Mouse (Mus musculus) limb, embryonic 14.5 days (tissue): ENCODE measurements around the gene Ifitm7. TPM values are rescaled to one million over a fixed set of nuclear protein-coding genes. Genes with fewer than 3 reads are reported as not detected.

ENCODE experiments used
- ATAC-seq: fragments of 200-750 bp; cut with Nextera tagmentation; 2 replicates; pipeline ENCODE4 v1.8.0; 2017; ENCODE audit warnings: low read depth, moderate number of reproducible peaks, moderate TSS enrichment; ENCODE audit not compliant: low FRiP score
- DNase-seq: peaks from one replicate; pipeline ENCODE4 v3.0.0-alpha.2; 2015; ENCODE audit warnings: low spot score
- H3K27ac ChIP-seq: fragments of 300-500 bp; sonication (generic); replicated peaks from 2 replicates; pipeline ENCODE4 v1.5.1; 2014; ENCODE audit warnings: low read depth, mild to moderate bottlenecking, low read length, moderate library complexity, mixed read lengths
- H3K27me3 ChIP-seq: fragments of 300-500 bp; sonication (generic); 2 replicates; pipeline ENCODE4 v1.6.1; 2014; ENCODE audit warnings: low read length, mixed read lengths; ENCODE audit not compliant: control insufficient read depth, insufficient read depth
- H3K36me3 ChIP-seq: fragments of 300-500 bp; sonication (generic); 2 replicates; pipeline ENCODE4 v1.6.1; 2014; ENCODE audit warnings: mild to moderate bottlenecking, low read length, moderate library complexity, mixed read lengths; ENCODE audit not compliant: control insufficient read depth, insufficient read depth
- H3K4me1 ChIP-seq: fragments of 300-500 bp; sonication (generic); 2 replicates; pipeline ENCODE4 v1.6.1; 2014; ENCODE audit warnings: antibody characterized with exemption, low read length, mixed read lengths; ENCODE audit not compliant: control insufficient read depth, insufficient read depth
- H3K4me2 ChIP-seq: fragments of 300-500 bp; sonication (generic); replicated peaks from 2 replicates; pipeline ENCODE4 v1.6.1; 2014; ENCODE audit warnings: low read depth, mild to moderate bottlenecking, low read length, moderate library complexity; ENCODE audit not compliant: severe bottlenecking
- H3K4me3 ChIP-seq: fragments of 300-500 bp; sonication (generic); replicated peaks from 2 replicates; pipeline ENCODE4 v1.5.1; 2014; ENCODE audit warnings: low read length
- H3K9ac ChIP-seq: fragments of 300-500 bp; sonication (generic); 2 replicates; pipeline ENCODE4 v1.6.1; 2014; ENCODE audit warnings: mild to moderate bottlenecking, low read depth, low read length, moderate library complexity; ENCODE audit not compliant: severe bottlenecking
- H3K9me3 ChIP-seq: fragments of 300-500 bp; sonication (generic); 2 replicates; pipeline ENCODE4 v1.6.1; 2016; ENCODE audit warnings: low read length; ENCODE audit not compliant: control insufficient read depth
- POLR2A ChIP-seq: fragments of 200-500 bp; IDR thresholded peaks from 2 replicates; pipeline ENCODE4 v1.8.0; 2012; ENCODE audit warnings: inconsistent platforms, mild to moderate bottlenecking, moderate library complexity, borderline replicate concordance; ENCODE audit not compliant: insufficient read depth, insufficient read length; ENCODE audit errors: extremely low read depth
- whole genome bisulfite sequencing: fragments of 180-500 bp; shearing (Covaris S2); extraction: QIAGEN DNeasy Blood & Tissue Kit; methylation state at CpG from one replicate; pipeline ENCODE4 v1.1.7; 2014; 5-methylcytosine and 5-hydroxymethylcytosine counted together
- polyA plus RNA-seq, 2 experiments: library from polyadenylated mRNA; depleted of rRNA in 1 of 2; stranded (reverse) in 1 of 2; unstranded in 1 of 2; fragments of >200 nt; fragmentation: Nextera tagmentation in 1 of 2; extraction: Ambion mirVana in 1 of 2; gene quantifications; 2 replicates each; pipeline versions ENCODE4 v1.2.1 to v1.2.3; 2012 to 2014

Gene Ifitm7
- polyA plus RNA-seq, 2 experiments, result 0.13 TPM; not detected in 1

DNA sequence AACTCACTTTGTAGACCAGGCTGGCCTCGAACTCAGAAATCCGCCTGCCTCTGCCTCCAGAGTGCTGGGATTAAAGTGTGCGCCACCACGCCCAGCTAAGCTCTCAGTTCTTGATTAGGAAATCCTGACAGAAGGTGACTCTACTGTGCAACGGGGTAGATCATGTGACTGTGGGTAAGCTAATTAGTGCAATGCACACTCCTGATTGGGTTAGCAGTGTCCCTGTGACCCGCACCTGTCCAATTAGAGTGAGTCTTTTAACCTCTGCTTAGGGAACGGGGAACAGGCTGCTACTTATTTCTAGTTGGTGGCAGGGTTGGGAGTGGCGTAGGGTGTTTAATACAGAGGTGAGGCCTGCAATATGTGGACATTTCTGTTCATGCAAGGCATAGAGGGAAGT lies 14.6 kb downstream of the Ifitm7 start:
- WGBS, result 95% methylated on average over 8 of the region's 8 CpGs
- Histone ChIP-seq H3K36me3 (no peaks in the 10 kb centered on the region), H3K4me2 (no peak overlapping the region), H3K4me1 (no peaks in the 10 kb centered on the region), H3K27ac (no peak overlapping the region), H3K9ac (no peak overlapping the region), H3K4me3 (no peak overlapping the region), H3K27me3 (no peaks in the 10 kb centered on the region), H3K9me3 (no peaks in the 10 kb centered on the region)
- TF ChIP-seq POLR2A, result no peak
- DNase-seq, result no peak
- no peak for ATAC-seq

DNA sequence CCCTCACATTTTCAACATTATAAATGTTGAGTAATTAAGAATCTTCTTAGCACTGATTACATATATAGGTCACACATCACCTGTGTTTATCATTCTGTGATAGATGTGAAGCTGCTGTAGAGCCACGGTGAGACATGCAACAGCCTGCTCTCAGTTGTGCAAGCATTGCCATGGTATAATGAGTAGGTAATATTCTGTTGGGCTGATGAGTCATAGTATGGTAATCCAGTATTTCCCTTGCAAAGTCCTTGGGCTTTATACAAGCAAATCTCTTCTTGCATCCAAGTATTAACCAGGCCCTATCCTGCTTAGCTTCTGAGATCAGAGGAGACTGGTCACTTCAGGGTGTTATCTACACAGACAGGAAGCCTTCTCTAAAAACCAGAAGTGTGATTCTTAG lies 17.6 kb downstream of the Ifitm7 start:
- Histone ChIP-seq H3K4me3 (no peak overlapping the region), H3K9ac (no peak overlapping the region), H3K27ac (no peak overlapping the region), H3K4me1 (no peaks in the 10 kb centered on the region), H3K9me3 (no peaks in the 10 kb centered on the region), H3K36me3 (no peaks in the 10 kb centered on the region), H3K27me3 (no peaks in the 10 kb centered on the region), H3K4me2 (no peak overlapping the region)
- 82% methylated on average over 1 of the region's 1 CpGs for WGBS
- ATAC-seq (no peak), DNase-seq (no peak)
- no peak for TF ChIP-seq POLR2A

GRCm38 (mm10) chr16:13962053-13962452 lies 24.6 kb downstream of the Ifitm7 start:
- no peak for DNase-seq
- Histone ChIP-seq H3K27ac (no peak overlapping the region), H3K9me3 (no peaks in the 10 kb centered on the region), H3K4me3 (no peak overlapping the region), H3K4me1 (no peaks in the 10 kb centered on the region), H3K9ac (no peak overlapping the region), H3K27me3 (no peaks in the 10 kb centered on the region), H3K36me3 (no peaks in the 10 kb centered on the region), H3K4me2 (no peak overlapping the region)
- TF ChIP-seq POLR2A, result no peak
- ATAC-seq, result no peak
- 29% methylated on average over 1 of the region's 1 CpGs for WGBS

- H3K9me3 ChIP-seq, result no peaks in the 10 kb centered on the region
- no peak for TF ChIP-seq POLR2A
- H3K4me2 ChIP-seq, result no peak overlapping the region
- H3K27me3 ChIP-seq, result no peaks in the 10 kb centered on the region
- no peak overlapping the region for H3K9ac ChIP-seq
- no peak overlapping the region for H3K27ac ChIP-seq
- no peaks in the 10 kb centered on the region for H3K36me3 ChIP-seq
- no peak for DNase-seq
- WGBS, result 77% methylated on average over 3 of the region's 3 CpGs
- no peak overlapping the region for H3K4me3 ChIP-seq
- no peak for ATAC-seq
- H3K4me1 ChIP-seq, result no peaks in the 10 kb centered on the region
Measured at GRCm38 (mm10) chr16:13951245-13951644, 35.4 kb downstream of the Ifitm7 start.

DNA sequence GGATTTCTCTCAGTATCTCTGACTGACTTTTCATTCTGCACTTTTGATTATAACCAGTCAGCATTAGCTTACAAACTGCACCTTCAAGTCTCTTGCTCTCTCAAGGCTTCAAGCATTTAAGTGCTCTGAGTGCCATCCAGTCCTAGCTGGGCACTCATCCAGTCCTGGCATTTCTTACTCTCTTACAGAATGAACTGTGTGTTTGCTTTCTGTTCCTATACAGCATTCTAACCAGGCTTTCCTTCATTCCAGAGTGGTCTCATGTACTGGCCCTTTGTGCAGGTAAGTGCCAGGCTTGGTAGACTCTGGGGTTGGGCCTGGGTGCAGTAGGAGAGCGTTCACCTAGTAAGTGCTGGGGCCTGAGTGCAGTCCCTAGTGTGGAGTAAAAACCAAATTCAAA lies 40.4 kb downstream of the Ifitm7 start:
- no peak overlapping the region for H3K9ac ChIP-seq
- H3K36me3 ChIP-seq, result no peaks in the 10 kb centered on the region
- DNase-seq (no peak), ATAC-seq (no peak)
- H3K4me2 ChIP-seq, result no peak overlapping the region
- H3K4me1 ChIP-seq, result no peaks in the 10 kb centered on the region
- H3K27ac ChIP-seq, result no peak overlapping the region
- no peaks in the 10 kb centered on the region for H3K27me3 ChIP-seq
- WGBS, result 82% methylated on average over 1 of the region's 1 CpGs
- H3K4me3 ChIP-seq, result no peak overlapping the region
- no peaks in the 10 kb centered on the region for H3K9me3 ChIP-seq
- TF ChIP-seq POLR2A, result no peak

- no peak overlapping the region for H3K4me3 ChIP-seq
- 70% methylated on average over 4 of the region's 4 CpGs for WGBS
- H3K4me1 ChIP-seq, result no peaks in the 10 kb centered on the region
- 0 out of 2 replicates have a peak, but pooled peaks cover 2% of the 10 kb centered on the region for H3K27me3 ChIP-seq
- ATAC-seq, result no peak
- H3K9me3 ChIP-seq, result no peaks in the 10 kb centered on the region
- no peak for DNase-seq
- no peak overlapping the region for H3K4me2 ChIP-seq
- H3K9ac ChIP-seq, result no peak overlapping the region
- H3K27ac ChIP-seq, result no peak overlapping the region
- no peak for TF ChIP-seq POLR2A
- H3K36me3 ChIP-seq, result no peaks in the 10 kb centered on the region
Measured at GRCm38 (mm10) chr16:13945153-13945552, 41.5 kb downstream of the Ifitm7 start.
